Mouse (Mus musculus) left cerebral cortex, adult 18-20 months (tissue): ENCODE measurements around the gene Sbf1. TPM values are rescaled to one million over a fixed set of nuclear protein-coding genes. Genes with fewer than 3 reads are reported as not detected.

Experiments
- DNase-seq, 2 experiments: peaks; one replicate each; pipeline ENCODE4 v3.0.0; 2021 to 2022; ENCODE audit warnings: low spot score in 2 of 2, mixed read lengths in 1 of 2
- microRNA-seq, 2 experiments: library from miRNA; unstranded; fragments of <30 nt; microRNA quantifications; one replicate each; pipeline ENCODE4 v1.2.0; 2021
- total RNA-seq, 2 experiments: library from RNA; stranded (reverse); gene quantifications; 2 replicates each; pipeline ENCODE4 v1.2.3; 2021

The Sbf1 gene
- total RNA-seq, 2 experiments from 2014 or later: 204 to 220 TPM

GRCm38 (mm10) chr15:89286114-89286513 is 29.0 kb downstream of the Sbf1 start:
- DNase-seq: no peak

GRCm38 (mm10) chr15:89285478-89285877 is 29.6 kb downstream of the Sbf1 start:
- no peak for DNase-seq

GRCm38 (mm10) chr15:89285004-89285403 is 30.1 kb downstream of the Sbf1 start:
- DNase-seq: no peak

GRCm38 (mm10) chr15:89284094-89284493 is 31.0 kb downstream of the Sbf1 start:
- no peak for DNase-seq

- DNase-seq: no peak
Measured at GRCm38 (mm10) chr15:89282546-89282945, 32.6 kb downstream of the Sbf1 start.

GRCm38 (mm10) chr15:89277366-89277765 is 37.7 kb downstream of the Sbf1 start:
- DNase-seq: no peak

- DNase-seq: no peak
Measured at GRCm38 (mm10) chr15:89275497-89275896, 39.6 kb downstream of the Sbf1 start.

GRCm38 (mm10) chr15:89264485-89264884 is 50.6 kb downstream of the Sbf1 start:
- no peak for DNase-seq

GRCm38 (mm10) chr15:89258997-89259396 is 56.1 kb downstream of the Sbf1 start:
- DNase-seq: no peak

- DNase-seq: no peak
Measured at GRCm38 (mm10) chr15:89255330-89255729, 59.8 kb downstream of the Sbf1 start.

GRCm38 (mm10) chr15:89249063-89249462 is 66.0 kb downstream of the Sbf1 start:
- no peak for DNase-seq

- no peak for DNase-seq
Measured at GRCm38 (mm10) chr15:89241025-89241424, 74.1 kb downstream of the Sbf1 start.

- DNase-seq: no peak
Measured at GRCm38 (mm10) chr15:89239751-89240392, 75.2 kb downstream of the Sbf1 start.

Small RNA genes within 50 kb of the gene (microRNA-seq; reads per million reads assigned to microRNA genes)
- 4.7 to 8.7 reads per million in 2 experiments for gene Mir6959

Other genes starting within 250 kb of the Sbf1 start
- 10 to 100 TPM; 20.8 to 20.9 TPM for gene Trabd, start 240.2 kb downstream of the Sbf1 start, total RNA-seq
- gene Selenoo, start 226.2 kb downstream of the Sbf1 start, total RNA-seq: 10 to 100 TPM; 20.1 to 23.0 TPM
- 10 to 100 TPM; 31.4 to 34.6 TPM for gene Tubgcp6, start 192.2 kb downstream of the Sbf1 start, total RNA-seq
- 10 to 100 TPM; 15.2 to 15.8 TPM for gene Hdac10, start 186.6 kb downstream of the Sbf1 start, total RNA-seq
- 1 to 10 TPM; 7.4 to 9.2 TPM for gene Mapk12, start 174.6 kb downstream of the Sbf1 start, total RNA-seq
- gene Mapk11, start 165.7 kb downstream of the Sbf1 start, total RNA-seq: 10 to 100 TPM; 49.1 to 55.1 TPM
- 10 to 100 TPM; 47.3 to 54.9 TPM for gene Plxnb2, start 134.5 kb downstream of the Sbf1 start, total RNA-seq
- 10 to 100 TPM; 45.9 to 52.9 TPM for gene Dennd6b, start 118.8 kb downstream of the Sbf1 start, total RNA-seq
- 100 to 1,000 TPM; 155 to 157 TPM for gene Ppp6r2, start 103.8 kb downstream of the Sbf1 start, total RNA-seq
- gene Adm2, start 7.4 kb upstream of the Sbf1 start, total RNA-seq: not detected
- not detected for gene Miox, start 19.1 kb upstream of the Sbf1 start, total RNA-seq
- 10 to 100 TPM; 17.8 to 21.2 TPM for gene Lmf2, start 40.3 kb upstream of the Sbf1 start, total RNA-seq
- gene Ncaph2, start 40.4 kb upstream of the Sbf1 start, total RNA-seq: 100 to 1,000 TPM; 111 to 119 TPM
- gene Sco2, start 58.5 kb upstream of the Sbf1 start, total RNA-seq: 10 to 100 TPM; 27.7 to 28.6 TPM
- 1 to 10 TPM; 1.5 TPM for gene Tymp, start 61.7 kb upstream of the Sbf1 start, total RNA-seq
- gene Odf3b, start 64.0 kb upstream of the Sbf1 start, total RNA-seq: 1 to 10 TPM; 2.0 to 2.1 TPM
- 1 to 10 TPM in 1 of 2 experiments, under 1 TPM in 1; 0.82 to 1.0 TPM for gene Klhdc7b, start 69.6 kb upstream of the Sbf1 start, total RNA-seq
- not detected for gene Syce3, start 95.2 kb upstream of the Sbf1 start, total RNA-seq
- 1 to 10 TPM; 1.9 to 2.3 TPM for gene Cpt1b, start 110.6 kb upstream of the Sbf1 start, total RNA-seq
- gene C730034F03Rik, start 114.3 kb upstream of the Sbf1 start, total RNA-seq: 1 to 10 TPM; 1.6 to 2.0 TPM
- under 1 TPM in 1 of 2 experiments, not detected in 1; 0.09 TPM for gene Gm44502, start 114.4 kb upstream of the Sbf1 start, total RNA-seq
- gene Chkb, start 114.6 kb upstream of the Sbf1 start, total RNA-seq: 10 to 100 TPM; 42.7 to 45.2 TPM
- gene Mapk8ip2, start 138.6 kb upstream of the Sbf1 start, total RNA-seq: 100 to 1,000 TPM; 228 to 240 TPM
- 10 to 100 TPM; 30.6 to 31.7 TPM for gene Arsa, start 162.1 kb upstream of the Sbf1 start, total RNA-seq
- gene Shank3, start 184.3 kb upstream of the Sbf1 start, total RNA-seq: 100 to 1,000 TPM; 220 TPM